Mouse (Mus musculus): ENCODE measurements around the gene Tsx. TPM values are rescaled to one million over a fixed set of nuclear protein-coding genes. Genes with fewer than 3 reads are reported as not detected.
"Not testable (repeated sequence)": the region's sequence is repeated elsewhere in the genome, so short reads cannot be mapped to it uniquely, and the experiment has no call there.

The Tsx gene
- polyA plus RNA-seq, 1 experiment from 2014 or later = 0.65 TPM

DNA sequence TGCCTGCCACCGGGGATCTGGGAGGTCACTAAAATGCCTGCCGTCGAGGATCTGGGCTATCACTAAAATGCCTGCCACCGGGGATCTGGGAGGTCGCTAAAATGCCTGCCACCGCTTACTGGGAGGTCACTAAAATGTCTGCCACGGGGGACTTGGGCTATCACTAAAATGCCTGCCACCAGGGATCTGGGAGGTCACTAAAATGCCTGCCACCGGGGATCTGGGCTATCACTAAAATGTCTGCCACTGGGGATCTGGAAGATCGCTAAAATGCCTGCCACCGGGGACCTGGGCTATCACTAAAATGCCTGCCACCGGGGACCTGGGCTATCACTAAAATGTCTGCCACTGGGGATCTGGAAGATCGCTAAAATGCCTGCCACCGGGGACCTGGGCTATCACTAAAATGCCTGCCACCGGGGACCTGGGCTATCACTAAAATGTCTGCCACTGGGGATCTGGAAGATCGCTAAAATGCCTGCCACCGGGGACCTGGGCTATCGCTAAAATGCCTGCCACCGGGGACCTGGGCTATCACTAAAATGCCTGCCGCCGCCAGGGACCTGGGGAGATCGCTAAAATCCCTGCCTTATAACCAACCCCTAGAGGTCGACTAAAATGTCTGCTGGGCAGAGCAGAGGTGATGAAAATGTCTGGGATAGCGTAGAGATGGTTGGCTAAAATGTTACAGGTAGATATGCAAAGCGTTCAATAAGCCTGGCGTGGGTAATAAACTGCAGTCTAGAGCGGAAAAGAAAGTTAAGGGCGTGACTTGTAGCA is 34.9 kb downstream of the Tsx start:
- not testable (repeated sequence) for H3K36me3 ChIP-seq (ENCODE audit: control insufficient read depth, insufficient read depth, low read length); H3K4me1 ChIP-seq (ENCODE audit: control insufficient read depth, insufficient read depth, low read length); ATAC-seq (ENCODE audit: low read depth); H3K4me2 ChIP-seq (ENCODE audit: low read depth, low read length); DNase-seq (ENCODE audit: low spot score); H3K9ac ChIP-seq (ENCODE audit: low read depth, low read length); H3K9me3 ChIP-seq (ENCODE audit: control insufficient read depth, low read length); H3K27ac ChIP-seq (replicated peaks; ENCODE audit: low read depth, low read length); H3K4me3 ChIP-seq (ENCODE audit: low read depth, low read length)
- peaks cover 29% of the 10 kb centered on the region for H3K27me3 ChIP-seq (replicated peaks; ENCODE audit: control insufficient read depth, insufficient read depth, low read length)
- WGBS = 76% methylated on average over 17 of the region's 27 CpGs

- Histone ChIP-seq H3K4me3 (ENCODE audit: low read depth, low read length) (no peak overlapping the region), H3K36me3 (ENCODE audit: control insufficient read depth, insufficient read depth, low read length) (no peaks in the 10 kb centered on the region), H3K27me3 (replicated peaks; ENCODE audit: control insufficient read depth, insufficient read depth, low read length) (peaks cover 14% of the 10 kb centered on the region), H3K4me1 (ENCODE audit: control insufficient read depth, insufficient read depth, low read length) (no peaks in the 10 kb centered on the region), H3K9me3 (ENCODE audit: control insufficient read depth, low read length) (0 out of 2 replicates have a peak, but pooled peaks cover 4% of the 10 kb centered on the region), H3K27ac (replicated peaks; ENCODE audit: low read depth, low read length) (no peak overlapping the region), H3K9ac (ENCODE audit: low read depth, low read length) (no peak overlapping the region), H3K4me2 (ENCODE audit: low read depth, low read length) (no peak overlapping the region)
- 75% methylated on average over 6 of the region's 6 CpGs for WGBS
- ATAC-seq (ENCODE audit: low read depth) (no peak), DNase-seq (ENCODE audit: low spot score) (no peak)
These were observed 38.5 kb downstream of the Tsx start for GRCm38 (mm10) chrX:103452815-103453214.

GRCm38 (mm10) chrX:103460056-103460455 is 45.8 kb downstream of the Tsx start:
- Histone ChIP-seq H3K9me3 (ENCODE audit: control insufficient read depth, low read length) (no peaks in the 10 kb centered on the region), H3K27ac (replicated peaks; ENCODE audit: low read depth, low read length) (no peak overlapping the region), H3K36me3 (ENCODE audit: control insufficient read depth, insufficient read depth, low read length) (no peaks in the 10 kb centered on the region), H3K4me2 (ENCODE audit: low read depth, low read length) (no peak overlapping the region), H3K9ac (ENCODE audit: low read depth, low read length) (no peak overlapping the region), H3K4me1 (ENCODE audit: control insufficient read depth, insufficient read depth, low read length) (no peaks in the 10 kb centered on the region), H3K27me3 (replicated peaks; ENCODE audit: control insufficient read depth, insufficient read depth, low read length) (no peaks in the 10 kb centered on the region), H3K4me3 (ENCODE audit: low read depth, low read length) (no peak overlapping the region)
- WGBS = 70% methylated on average over 5 of the region's 5 CpGs
- DNase-seq (ENCODE audit: low spot score) (no peak), ATAC-seq (ENCODE audit: low read depth) (no peak)

GRCm38 (mm10) chrX:103468998-103469397 is 54.7 kb downstream of the Tsx start:
- no peak overlapping the region for H3K27ac ChIP-seq (replicated peaks; ENCODE audit: low read depth, low read length)
- H3K9ac ChIP-seq (ENCODE audit: low read depth, low read length) = no peak overlapping the region
- H3K4me3 ChIP-seq (ENCODE audit: low read depth, low read length) = no peak overlapping the region
- H3K4me1 ChIP-seq (ENCODE audit: control insufficient read depth, insufficient read depth, low read length) = no peaks in the 10 kb centered on the region
- 80% methylated on average over 2 of the region's 2 CpGs for WGBS
- no peaks in the 10 kb centered on the region for H3K27me3 ChIP-seq (replicated peaks; ENCODE audit: control insufficient read depth, insufficient read depth, low read length)
- DNase-seq (ENCODE audit: low spot score) (no peak), ATAC-seq (ENCODE audit: low read depth) (no peak)
- no peak overlapping the region for H3K4me2 ChIP-seq (ENCODE audit: low read depth, low read length)
- no peaks in the 10 kb centered on the region for H3K9me3 ChIP-seq (ENCODE audit: control insufficient read depth, low read length)
- H3K36me3 ChIP-seq (ENCODE audit: control insufficient read depth, insufficient read depth, low read length) = 0 out of 2 replicates have a peak, but pooled peaks cover 5% of the 10 kb centered on the region

DNA sequence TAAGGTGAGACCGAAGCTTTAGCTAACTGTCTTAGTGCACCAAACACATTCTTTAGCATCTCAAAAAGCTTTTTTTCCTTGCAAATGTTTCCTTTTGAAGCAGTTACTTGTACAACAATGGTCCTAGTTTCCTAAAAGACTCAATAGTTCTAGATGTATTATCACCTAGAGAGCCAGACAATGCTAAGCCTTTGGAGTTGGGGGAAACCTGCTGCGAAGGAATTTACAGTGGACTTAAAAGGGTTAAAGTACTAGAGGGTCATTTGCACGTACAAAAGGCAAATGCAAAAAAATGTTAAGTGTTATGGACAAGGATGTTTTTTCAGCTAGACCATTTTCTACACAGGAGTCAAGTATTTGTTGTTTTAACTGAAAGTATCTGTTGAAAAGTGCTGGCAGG is 58.1 kb downstream of the Tsx start:
- H3K4me3 ChIP-seq (ENCODE audit: low read depth, low read length) = no peak overlapping the region
- H3K4me1 ChIP-seq (ENCODE audit: control insufficient read depth, insufficient read depth, low read length) = no peaks in the 10 kb centered on the region
- no peak overlapping the region for H3K27ac ChIP-seq (replicated peaks; ENCODE audit: low read depth, low read length)
- DNase-seq (ENCODE audit: low spot score) (no peak), ATAC-seq (ENCODE audit: low read depth) (no peak)
- 0 out of 2 replicates have a peak, but pooled peaks cover 5% of the 10 kb centered on the region for H3K36me3 ChIP-seq (ENCODE audit: control insufficient read depth, insufficient read depth, low read length)
- H3K9me3 ChIP-seq (ENCODE audit: control insufficient read depth, low read length) = no peaks in the 10 kb centered on the region
- H3K27me3 ChIP-seq (replicated peaks; ENCODE audit: control insufficient read depth, insufficient read depth, low read length) = no peaks in the 10 kb centered on the region
- H3K4me2 ChIP-seq (ENCODE audit: low read depth, low read length) = no peak overlapping the region
- H3K9ac ChIP-seq (ENCODE audit: low read depth, low read length) = no peak overlapping the region
- 66% methylated on average over 3 of the region's 3 CpGs for WGBS

Other genes with a start within 250 kb of the Tsx start
- 2.3 and 3.3 TPM in 2 replicates for gene Nap1l2, start 227.8 kb upstream of the Tsx start, polyA plus RNA-seq (2014; fragmentation: Nextera tagmentation; extraction: Ambion mirVana)
- gene Cdx4, start 93.1 kb upstream of the Tsx start, polyA plus RNA-seq (2014; fragmentation: Nextera tagmentation; extraction: Ambion mirVana) = not detected in 2 replicates
- gene Chic1, start 58.0 kb upstream of the Tsx start, polyA plus RNA-seq (2014; fragmentation: Nextera tagmentation; extraction: Ambion mirVana) = 2.0 and 2.8 TPM in 2 replicates
- gene Gm26992, start 7.5 kb downstream of the Tsx start, polyA plus RNA-seq (2014; fragmentation: Nextera tagmentation; extraction: Ambion mirVana) = not detected in 2 replicates
- not detected in 2 replicates for gene Zcchc13, start 216.1 kb downstream of the Tsx start, polyA plus RNA-seq (2014; fragmentation: Nextera tagmentation; extraction: Ambion mirVana)

Data from embryonic facial prominence, embryonic 14.5 days (tissue).